Mouse (Mus musculus): Measurements from ENCODE around the gene Nr1h5.

The Nr1h5 gene

GRCm38 (mm10) chr3:102964033-102964432 is at the start of gene Nr1h5:
Gene Nr1h5 (minus strand): TSS chr3:102964133.
- DNase-seq (ENCODE audit: low read depth in 2 of 2, low spot score in 2 of 2), result no peak

DNA sequence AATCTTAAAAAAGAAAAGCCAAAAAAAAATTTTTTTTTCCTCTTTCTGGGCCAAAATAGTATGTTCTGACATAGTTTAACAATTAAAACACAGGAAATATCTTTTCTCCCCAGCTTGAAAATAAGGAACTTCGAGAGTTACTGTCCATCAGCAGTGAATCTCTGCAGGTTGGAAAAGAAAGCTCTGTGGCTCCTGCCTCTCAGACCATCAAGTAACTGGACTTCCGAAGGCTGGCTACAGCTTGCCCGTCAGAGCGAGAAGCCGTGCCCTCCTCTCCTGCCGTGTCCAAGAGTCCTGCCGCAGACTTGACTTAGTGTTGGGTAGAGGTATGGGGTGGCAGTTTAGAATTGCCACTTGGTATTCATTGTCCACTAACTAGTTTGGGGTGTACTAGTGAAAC is 37.7 kb upstream of the Nr1h5 start:
- DNase-seq (ENCODE audit: low read depth in 2 of 2, low spot score in 2 of 2), result no peak

DNA sequence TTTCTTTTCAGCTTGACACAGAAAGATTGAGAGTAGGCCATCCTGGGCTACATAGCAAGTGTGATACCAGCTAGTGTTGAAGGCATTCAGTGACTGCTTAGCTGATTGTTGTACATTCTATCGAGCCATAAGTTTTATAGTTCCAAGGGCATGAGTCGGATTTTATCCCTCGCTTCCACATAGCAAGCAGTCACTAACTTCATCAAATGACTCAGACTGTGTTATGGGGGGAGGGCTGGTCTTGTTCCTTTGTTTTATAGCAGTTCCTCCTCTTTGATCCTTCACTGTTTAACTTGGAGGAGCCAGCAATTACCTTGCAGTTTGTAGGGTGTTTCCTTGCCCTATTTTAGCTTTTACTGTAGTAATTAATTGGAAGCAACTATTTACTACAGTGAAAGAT is 33.7 kb upstream of the Nr1h5 start:
- no peak for DNase-seq (ENCODE audit: low read depth in 2 of 2, low spot score in 2 of 2)

GRCm38 (mm10) chr3:102997036-102997435 is 33.1 kb upstream of the Nr1h5 start:
- DNase-seq (ENCODE audit: low read depth in 2 of 2, low spot score in 2 of 2), result no peak

GRCm38 (mm10) chr3:102995605-102996321 is 31.8 kb upstream of the Nr1h5 start, which contains the start of gene Sike1:
Gene Sike1 (plus strand): TSS chr3:102995708.
- DNase-seq (ENCODE audit: low read depth in 2 of 2, low spot score in 2 of 2), result peak; percentile 92 to 96

DNA sequence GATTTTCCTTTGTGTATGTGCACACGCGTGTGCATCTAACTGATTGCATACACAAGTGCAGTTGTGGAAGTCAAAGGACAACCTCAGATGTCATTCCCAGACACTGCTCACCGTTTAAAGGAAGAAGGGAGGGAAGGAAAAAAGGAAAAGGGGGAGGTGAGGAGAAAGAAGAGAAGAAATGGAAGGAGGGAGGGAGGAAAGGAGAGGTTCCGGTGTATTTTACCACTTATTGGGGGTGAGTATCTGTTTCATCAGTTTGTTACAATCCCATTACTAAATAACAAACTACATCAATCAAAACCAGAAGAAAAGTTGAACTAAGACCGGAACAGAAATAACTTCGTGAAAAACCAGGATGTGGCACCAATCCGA is 31.3 kb upstream of the Nr1h5 start:
- DNase-seq (ENCODE audit: low read depth in 2 of 2, low spot score in 2 of 2), result no peak

DNA sequence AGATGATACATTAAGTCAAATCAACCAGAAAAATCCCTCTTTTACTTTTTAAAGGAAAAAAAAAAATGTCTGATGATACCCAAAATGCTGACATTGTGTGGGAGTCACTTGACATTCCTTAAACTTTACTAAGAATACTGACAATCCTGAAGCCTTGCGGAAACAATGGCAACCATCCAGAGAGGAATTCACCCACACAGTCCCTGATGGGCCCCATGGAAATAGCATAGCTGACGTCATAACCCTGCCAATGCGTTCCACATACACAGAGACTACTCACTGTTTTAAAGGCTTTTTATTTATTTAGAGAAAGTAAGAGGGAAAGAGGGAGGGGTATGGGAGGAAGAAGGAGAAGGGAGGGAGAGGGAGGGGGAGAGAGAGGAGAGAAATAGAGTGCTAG is 29.0 kb upstream of the Nr1h5 start:
- no peak for DNase-seq (ENCODE audit: low read depth in 2 of 2, low spot score in 2 of 2)

DNA sequence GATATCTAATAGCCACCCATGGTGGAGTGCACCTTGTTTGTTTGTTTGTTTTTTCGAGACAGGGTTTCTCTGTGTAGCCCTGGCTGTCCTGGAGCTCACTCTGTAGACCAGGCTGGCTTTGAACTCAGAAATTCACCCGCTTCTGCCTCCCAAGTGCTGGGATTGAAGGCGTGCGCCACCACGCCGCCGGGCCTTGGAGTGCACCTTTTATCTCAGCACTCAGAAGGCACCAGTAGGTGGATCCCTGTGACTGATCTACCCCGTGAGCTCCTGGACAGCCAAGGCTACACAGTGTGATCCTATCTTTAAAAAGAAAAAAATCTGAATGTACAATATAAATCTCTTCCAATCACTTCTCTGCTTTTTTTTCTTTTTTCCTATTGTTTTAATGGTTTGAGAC is 27.1 kb upstream of the Nr1h5 start:
- DNase-seq (ENCODE audit: low read depth in 2 of 2, low spot score in 2 of 2), result no peak

GRCm38 (mm10) chr3:102980349-102980736 is 16.4 kb upstream of the Nr1h5 start:
- DNase-seq (ENCODE audit: low read depth in 2 of 2, low spot score in 2 of 2), result no peak

DNA sequence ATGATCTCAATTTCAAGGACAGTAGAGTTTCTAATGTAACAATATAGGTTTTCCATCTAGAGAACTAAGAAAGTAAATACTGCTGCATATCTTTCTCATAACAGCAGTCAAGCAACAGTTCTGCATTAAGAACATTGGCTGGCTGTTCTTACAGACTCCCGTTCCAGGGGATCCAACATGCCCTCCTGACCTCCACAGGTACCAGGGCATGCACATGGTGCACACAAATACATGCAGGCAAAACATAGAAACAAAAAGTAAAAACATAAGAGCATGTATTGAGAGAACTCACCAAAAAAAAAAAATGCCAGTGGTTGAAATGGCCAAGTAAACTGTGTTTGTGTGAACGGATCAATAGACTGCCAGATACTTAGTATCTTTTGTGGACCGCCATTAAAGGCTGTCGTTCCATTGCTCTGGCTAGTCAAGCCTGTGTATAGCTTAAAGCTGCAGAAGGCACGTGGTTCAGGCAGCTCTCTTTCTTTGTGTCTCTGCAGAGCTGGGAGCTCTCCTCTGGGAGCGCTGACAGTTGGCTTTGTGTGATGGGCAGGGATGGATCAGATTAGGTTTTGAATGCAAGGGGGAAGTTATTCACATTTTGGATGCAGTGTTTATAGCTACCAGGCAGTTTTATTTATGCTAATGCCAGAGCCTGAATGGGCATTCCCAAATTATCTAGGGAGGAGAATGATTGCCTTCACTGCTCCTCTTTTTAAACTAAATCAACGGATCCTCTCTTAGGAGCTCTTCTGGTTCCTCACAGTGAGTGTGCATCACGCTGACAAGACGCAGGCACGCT is 15.8 kb upstream of the Nr1h5 start:
- DNase-seq (ENCODE audit: low read depth in 2 of 2, low spot score in 2 of 2), result no peak

GRCm38 (mm10) chr3:102976906-102977305 is 13.0 kb upstream of the Nr1h5 start:
- DNase-seq (ENCODE audit: low read depth in 2 of 2, low spot score in 2 of 2), result no peak

GRCm38 (mm10) chr3:102970508-102970907 is 6.6 kb upstream of the Nr1h5 start:
- DNase-seq (ENCODE audit: low read depth in 2 of 2, low spot score in 2 of 2), result no peak

- no peak for DNase-seq (ENCODE audit: low read depth in 2 of 2, low spot score in 2 of 2)
These were observed 6.1 kb upstream of the Nr1h5 start for GRCm38 (mm10) chr3:102970067-102970466.

- no peak for DNase-seq (ENCODE audit: low read depth in 2 of 2, low spot score in 2 of 2)
These were observed 8.3 kb downstream of the Nr1h5 start for GRCm38 (mm10) chr3:102955596-102955995.

DNA sequence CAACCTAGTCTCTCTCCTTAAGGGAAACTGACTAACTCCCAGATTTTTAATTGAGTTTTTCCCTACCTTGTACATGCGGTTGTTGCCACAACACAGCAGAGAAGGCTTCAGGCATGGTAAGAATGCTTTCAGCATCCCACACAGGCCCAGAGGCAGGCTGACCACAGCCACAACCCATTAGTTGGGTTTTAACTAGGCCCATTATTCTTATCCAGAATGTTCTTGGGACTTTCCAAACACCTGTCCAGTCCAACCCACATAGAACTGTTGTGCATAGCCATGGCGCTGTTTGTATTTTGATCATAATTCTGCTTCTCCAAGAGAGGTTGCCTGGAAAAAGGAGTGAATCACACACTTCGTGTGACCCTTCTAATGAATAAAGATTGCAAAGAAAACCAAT is 8.8 kb downstream of the Nr1h5 start:
- no peak for DNase-seq (ENCODE audit: low read depth in 2 of 2, low spot score in 2 of 2)

DNA sequence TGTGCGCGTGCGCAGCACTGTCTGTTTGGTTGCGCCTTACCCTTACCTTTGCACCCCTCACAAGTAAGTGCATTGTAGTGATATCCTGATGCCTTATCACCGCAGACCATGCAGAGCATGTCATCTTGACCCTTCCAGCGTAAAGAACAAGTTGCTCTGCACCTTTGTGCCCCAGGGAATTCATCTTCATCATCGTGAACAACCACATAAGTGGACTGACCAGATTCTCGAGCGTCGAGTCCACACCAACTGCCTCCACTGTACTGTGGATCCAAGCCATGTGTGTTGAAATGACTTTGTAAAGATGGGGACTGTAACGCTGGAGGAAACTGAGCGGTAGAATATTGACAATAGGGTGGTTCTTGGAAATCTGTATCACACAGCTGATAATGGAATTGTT is 9.5 kb downstream of the Nr1h5 start:
- no peak for DNase-seq (ENCODE audit: low read depth in 2 of 2, low spot score in 2 of 2)

DNA sequence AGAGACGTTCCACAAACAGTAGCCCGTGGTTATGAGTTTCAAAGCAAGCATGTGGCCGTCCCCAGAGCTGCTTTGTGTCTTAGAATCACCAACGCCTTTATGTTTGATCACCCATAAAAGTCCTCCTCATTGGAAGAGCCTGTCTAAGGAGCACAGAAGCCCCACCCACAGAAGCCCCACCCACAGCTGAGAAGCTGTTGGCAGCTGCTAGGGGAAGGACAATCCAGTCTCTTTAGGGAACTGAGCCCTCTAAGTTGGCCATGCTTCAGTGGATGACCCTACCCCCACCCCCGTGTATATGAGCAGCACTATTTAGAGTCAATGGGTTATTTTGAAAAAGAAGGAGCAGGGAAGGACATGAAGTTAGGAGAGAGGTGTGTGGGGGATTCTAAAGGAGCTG is 17.1 kb downstream of the Nr1h5 start:
- DNase-seq (ENCODE audit: low read depth in 2 of 2, low spot score in 2 of 2), result no peak

- DNase-seq (ENCODE audit: low read depth in 2 of 2, low spot score in 2 of 2), result no peak
These were observed 17.6 kb downstream of the Nr1h5 start for GRCm38 (mm10) chr3:102946312-102946711.

- no peak for DNase-seq (ENCODE audit: low read depth in 2 of 2, low spot score in 2 of 2)
These were observed 25.8 kb downstream of the Nr1h5 start for GRCm38 (mm10) chr3:102938100-102938499.

- DNase-seq (ENCODE audit: low read depth in 2 of 2, low spot score in 2 of 2), result no peak
These were observed 28.2 kb downstream of the Nr1h5 start, which contains the start of gene Sycp1 for GRCm38 (mm10) chr3:102935451-102936354. Gene Sycp1 (minus strand): TSS chr3:102936100.

DNA sequence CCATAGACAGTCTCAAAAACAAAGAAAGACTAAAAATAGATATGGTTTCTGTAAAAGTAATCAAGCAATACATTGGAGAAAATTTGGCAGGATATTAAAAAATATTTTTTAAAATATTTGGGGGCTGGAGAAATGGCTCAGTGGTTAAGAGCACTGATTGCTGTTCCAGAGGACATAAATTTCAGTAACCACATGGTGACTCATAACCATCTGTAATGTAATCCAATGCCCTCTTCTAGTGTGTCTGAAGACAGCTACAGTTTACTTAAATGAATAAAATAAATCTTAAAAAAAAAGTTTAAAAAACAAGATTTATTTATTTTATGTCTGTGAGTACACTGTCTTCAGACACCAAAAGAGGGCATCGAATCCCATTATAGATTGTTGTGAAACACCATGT is 64.8 kb downstream of the Nr1h5 start:
- DNase-seq (ENCODE audit: low read depth in 2 of 2, low spot score in 2 of 2), result no peak
